Mouse (Mus musculus) hematopoietic stem cell, adult 5-6 weeks (primary cell): ENCODE results near the gene Ptar1. TPM values are rescaled to one million over a fixed set of nuclear protein-coding genes. Genes with fewer than 3 reads are reported as not detected.

Source experiments
- ATAC-seq, 2 experiments: fragments of 125-278 bp in 1 of 2; replicated peaks in 1 of 2; 2 replicates each; pipeline ENCODE4 v1.8.0; 2016 to 2017; ENCODE audit warnings: inconsistent platforms in 2 of 2, mild to moderate bottlenecking in 2 of 2, moderate number of reproducible peaks in 2 of 2, low read depth in 1 of 2, moderate TSS enrichment in 1 of 2; ENCODE audit not compliant: low FRiP score in 2 of 2, poor library complexity in 2 of 2, severe bottlenecking in 2 of 2, insufficient read depth in 1 of 2, low TSS enrichment in 1 of 2
- total RNA-seq: library from RNA; stranded (forward); fragments of 172-1452, 232-1000 nt; gene quantifications from 2 replicates; pipeline ENCODE4 v1.2.3, GENCODE M21; 2017

The Ptar1 gene
- total RNA-seq, 1 experiment from 2014 or later = 22.0 TPM

DNA sequence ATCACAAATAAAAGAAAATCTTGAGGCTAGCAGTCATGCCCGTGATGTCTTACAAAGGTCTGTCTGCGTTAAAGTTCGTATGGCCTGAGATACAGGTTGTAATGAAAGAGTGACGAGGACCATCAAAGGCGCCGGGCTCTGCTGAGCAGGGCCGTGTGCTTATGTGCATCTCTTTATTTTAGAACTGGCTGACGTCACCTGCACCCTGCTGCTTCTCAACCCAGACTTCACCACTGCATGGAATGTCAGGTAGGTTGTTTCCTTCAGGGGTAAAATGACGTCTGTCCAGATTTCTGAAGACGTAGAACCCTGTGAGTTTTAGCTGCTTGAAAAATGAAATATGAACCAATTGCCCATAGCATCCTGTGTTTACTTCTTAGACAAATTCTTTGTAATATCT, 15.7 kb downstream of the Ptar1 start:
- no peak for ATAC-seq

DNA sequence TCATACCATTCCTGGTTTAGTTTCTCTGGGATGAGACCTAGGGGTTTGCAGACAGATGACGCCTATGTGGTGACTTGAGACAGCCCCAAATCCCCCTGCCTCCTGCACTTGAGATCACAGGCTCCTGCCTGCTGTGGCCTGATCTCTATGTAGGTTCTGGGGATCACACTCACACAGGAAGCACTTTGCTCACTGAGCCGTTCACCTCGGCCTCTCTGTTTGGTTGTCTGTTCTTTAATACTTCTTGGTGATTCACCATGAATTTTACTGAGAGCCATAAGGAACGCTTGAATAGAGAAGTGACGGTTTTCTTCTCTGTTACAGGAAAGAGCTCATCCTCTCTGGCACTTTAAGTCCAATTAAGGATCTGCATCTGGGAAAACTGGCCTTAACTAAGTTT, 18.2 kb downstream of the Ptar1 start:
- ATAC-seq = no peak

DNA sequence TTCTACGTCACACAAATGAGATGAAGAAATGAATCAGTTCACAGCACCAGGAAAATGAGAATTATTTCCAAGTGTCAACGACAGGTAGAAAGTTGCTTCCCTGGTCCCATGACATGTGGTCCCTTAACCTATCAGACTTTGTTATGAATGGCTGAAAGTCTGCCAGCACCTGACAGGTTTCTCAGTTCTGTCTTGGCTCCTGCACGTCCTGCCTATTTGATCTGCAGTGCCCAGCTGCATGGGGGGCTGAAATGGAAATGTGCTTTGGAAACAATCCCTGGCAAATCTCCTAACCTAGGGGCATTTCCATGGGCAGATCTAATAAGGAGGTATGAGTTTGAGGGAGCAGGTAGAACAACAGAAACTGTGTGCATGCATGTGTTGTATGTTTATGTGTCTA, 59.3 kb downstream of the Ptar1 start:
- no peak for ATAC-seq

DNA sequence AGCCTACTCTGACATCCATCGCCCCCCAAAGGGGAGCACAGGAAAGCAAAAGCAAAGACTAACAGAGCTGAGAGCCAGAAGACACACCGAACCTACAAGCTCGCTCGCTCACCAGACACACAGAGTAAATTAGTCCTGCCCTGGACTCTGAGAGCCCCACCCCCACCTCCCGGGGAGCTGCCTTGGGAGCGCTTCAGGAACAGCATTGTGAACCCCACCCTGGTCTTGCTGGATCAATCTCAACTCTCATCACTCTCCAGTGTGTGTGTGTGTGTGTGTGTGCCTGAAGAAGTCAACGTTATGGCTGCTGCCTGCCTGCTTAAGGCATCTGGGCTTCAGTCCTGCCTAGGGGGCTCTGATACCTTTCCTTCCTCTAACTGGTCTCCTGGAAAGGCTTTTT, 69.8 kb downstream of the Ptar1 start:
- ATAC-seq = no peak

DNA sequence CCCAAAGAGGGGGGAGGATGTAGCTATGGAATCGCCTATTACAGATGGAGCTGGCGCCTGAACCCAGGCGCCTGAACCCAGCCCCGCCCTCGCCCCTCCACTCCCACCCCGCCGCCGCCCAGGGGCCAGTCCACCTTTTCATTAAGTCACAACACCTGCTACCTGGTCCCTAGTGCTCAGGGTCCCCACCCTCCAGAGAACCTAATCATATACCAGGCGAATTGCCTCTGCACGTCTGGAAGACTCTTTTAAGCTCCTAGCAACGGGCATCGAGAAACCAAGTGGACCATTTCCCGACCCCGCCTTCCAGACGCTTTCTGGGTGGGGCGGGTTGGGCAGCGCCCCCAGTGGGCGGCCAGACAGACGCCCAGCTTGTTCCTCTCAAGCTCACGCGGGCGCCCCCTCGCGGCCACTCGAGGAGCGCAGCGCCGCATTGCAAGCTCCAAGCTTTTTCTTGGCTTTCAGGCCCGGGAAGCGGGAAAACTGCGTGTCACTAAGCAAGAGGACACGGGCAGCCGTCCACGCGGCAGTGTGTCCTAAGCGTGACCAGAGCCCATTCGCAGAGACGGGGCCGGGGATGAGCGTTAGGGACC, 70.8 kb downstream of the Ptar1 start:
- peak; percentile 81 to 83 for ATAC-seq

DNA sequence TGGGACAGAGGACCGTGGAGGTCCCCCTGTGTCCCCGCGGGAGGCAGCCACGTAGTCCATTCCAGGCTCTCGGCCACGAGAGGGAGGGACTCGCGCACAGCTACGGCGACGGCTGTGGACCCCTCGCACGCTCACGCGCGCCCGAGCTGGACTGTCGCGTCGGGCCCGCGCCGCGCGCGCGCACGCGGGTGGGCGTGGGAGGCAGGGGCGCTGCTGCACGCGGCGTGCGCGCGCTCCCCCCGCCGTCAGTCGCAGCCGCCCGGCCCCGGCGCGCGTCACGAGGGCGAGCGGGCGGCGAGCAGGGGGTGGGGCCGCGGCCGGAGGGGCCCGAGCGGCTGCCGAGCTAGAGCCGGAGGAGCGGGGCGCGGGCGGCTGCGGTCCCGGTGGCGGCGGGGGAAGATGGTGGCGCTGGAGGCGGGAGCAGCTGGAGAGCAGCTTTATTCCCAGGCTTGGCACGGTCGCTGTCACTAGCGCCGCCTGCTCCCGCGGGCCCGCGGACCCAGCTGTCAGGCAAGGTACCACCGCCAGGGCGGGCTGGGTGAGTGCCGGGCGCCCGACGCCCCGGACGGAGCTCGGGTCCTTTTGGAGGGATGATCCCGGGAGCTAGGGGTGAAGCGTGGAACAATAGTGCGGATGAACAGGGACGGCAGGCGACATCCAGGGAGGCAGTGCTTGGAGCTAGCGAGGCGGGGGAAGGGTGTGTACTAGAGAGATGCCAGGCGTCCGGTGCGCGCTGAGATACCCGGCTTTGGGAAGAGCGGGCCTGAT, 71.5 kb downstream of the Ptar1 start, which contains the start of gene Apba1:
Apba1 (plus strand) TSS at position 334 of the 768 bp plus-strand sequence.
- ATAC-seq = peak; percentile 39 to 56

DNA sequence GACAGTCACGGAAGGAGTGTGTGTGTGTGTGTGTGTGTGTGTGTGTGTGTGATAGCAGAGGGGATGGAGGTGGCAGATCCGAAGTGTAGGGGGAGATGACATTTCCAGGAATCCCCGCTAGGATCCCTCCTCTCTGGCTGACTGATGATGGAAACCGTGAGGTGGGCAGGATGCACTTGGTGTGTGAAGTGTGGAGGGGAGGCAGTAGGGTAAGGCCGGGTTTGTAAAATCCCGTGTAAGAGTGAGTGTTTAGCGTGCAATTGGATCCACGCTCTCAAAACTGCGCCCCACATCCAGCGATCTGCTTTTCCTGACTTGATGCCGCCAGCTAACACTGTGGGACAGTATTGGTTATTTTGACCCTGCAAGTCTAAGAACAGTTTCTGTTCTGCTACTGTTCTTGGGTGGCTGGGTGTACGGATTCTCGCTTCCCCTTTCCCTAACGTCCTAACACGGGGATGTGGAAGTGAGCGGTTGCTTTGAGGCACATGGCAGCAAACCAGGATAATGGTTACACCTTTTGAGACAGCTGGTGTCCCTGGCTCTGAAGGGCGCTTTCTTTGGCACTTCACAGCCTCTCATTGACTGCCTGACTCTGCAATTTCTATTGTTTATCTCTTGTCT, 72.2 kb downstream of the Ptar1 start:
- peak in 1 of 2 experiments; percentile 37; a peak in 1 of 4 replicates for ATAC-seq

DNA sequence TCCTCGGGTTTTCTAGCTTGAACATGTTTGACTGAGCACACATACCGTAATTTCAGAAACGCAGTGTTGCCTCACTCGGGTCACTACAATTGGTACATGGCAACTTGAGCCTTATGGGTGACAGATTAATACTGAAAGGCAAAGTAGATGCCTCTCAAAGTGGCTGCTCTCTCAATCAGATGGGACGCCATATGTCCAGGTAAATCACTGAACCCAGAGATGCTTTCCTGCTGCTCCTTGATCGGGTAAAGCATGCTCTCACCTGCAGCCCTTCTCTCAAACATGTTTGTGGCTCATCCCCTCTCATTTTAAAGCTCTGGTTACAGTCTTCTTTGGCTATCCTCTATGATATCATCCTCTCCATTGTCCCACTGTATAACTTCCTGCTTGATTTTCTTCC, 76.1 kb downstream of the Ptar1 start:
- no peak for ATAC-seq

DNA sequence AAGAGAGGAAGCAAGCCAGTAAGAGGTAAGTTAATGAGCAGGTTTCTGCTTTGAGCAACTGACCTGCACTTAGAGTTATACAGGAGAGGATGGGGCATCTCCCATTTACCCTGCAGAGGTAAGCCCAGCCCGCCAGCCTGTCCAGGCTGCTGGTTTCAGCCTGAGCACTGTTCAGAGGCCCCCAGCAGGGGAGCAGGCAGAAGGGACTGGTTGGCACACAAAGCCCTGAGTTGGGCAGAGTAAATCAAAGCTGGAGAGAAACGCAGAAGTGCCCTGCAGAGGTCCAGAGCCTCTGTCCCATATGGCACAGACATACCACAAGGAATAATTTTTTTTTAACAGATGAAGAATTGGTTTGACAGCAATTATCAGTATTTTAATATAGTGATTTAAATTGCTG, 76.8 kb downstream of the Ptar1 start:
- no peak for ATAC-seq

DNA sequence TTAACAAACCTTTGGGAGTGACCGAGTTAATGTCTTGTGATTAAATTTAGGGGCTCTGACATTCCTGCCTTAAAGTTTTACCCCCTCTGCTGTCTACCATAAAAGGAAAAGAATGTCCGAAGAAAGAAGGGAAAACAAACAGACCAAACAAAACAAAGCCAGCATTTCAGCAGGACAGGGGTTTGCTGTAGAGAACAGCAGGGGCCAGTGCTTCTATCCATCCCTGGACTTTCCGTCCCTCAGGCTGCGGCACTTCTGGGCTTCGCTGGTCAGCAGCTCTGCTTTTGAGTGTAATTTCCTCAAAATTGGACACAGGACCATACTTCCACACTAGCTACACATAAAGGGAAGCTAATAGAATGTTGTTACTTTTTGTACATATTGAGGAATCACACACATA, 81.6 kb downstream of the Ptar1 start:
- ATAC-seq = no peak

DNA sequence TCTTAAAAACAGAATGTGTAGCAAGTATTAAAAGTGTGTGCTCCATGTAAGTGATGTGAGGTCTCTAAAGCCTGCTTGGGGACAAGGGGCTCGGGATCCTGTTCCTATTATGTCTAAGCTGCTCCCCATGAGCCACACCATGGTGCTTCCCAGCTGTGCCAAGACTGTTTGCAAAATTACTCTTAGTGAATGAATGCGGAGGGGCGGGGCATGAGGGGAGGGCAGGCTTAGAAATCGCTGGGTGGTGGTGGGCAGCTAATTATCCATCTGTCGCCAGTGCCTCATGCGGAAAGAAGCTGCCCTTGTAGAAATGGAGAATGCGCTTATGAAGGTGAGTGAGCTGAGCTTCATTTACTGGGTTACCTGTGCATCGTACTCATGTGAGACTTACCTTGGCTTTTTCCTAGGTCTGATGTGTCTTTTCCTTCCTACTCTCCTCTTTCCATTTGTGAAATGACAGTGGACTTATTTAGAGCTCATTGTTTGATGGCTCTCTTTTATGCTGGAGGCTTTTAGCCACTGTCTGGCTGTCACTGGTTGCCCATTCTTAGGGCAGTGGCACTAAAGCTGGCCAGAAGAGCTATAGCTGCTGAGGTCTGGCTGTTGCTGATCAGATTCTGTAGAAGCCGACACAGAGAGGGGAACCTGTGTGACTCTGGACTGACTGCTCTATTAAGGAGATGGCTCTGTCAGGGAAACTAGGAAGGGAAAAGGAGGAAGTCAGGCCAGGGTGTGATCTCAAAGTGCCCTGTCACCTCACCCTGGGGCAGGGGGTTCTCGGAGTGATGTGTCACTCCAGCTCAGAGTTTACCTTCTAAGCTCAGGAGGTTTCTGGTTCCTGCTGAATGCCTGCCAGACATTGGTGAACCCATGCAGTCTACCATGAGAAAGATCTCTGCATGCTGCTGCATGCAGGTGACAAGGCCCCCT, 83.5 kb downstream of the Ptar1 start:
- no peak for ATAC-seq

DNA sequence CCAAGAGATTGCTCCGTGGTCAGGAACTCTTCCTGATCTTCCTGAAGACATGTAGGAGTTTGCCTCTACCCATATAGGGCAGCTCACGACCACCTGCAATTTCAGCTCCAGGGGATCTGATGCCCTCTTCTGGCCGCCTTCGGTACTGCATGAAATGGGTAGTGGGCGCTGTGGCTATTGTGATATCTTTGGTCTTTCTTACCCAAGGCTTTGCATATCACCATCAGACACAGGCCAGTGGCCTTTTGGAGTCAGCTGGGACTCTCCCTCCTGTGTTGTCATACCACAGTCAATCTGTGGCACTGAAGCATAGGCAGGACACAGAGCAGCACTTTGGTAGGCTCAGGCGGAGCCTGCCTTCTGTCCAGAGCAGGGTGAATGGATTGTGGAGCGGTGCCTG, 84.7 kb downstream of the Ptar1 start:
- no peak for ATAC-seq

DNA sequence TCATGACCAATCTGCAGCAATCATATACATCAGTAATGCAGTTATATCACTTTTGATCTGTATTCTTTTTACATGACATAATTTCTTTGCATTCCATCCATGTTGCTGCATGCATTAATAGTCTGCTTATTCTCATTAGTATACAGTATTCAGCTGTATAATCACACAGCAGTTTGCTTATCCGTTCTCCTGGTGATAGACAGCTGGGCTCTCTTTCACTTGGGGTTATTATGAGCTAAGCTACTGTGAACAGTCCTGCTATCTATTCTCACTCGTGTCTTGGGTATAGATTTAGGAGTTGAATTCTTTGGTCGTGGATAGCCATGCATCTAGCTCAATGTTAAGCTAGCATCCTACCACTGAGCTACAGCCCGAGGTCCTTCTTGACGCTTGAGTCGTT, 88.1 kb downstream of the Ptar1 start:
- no peak for ATAC-seq

DNA sequence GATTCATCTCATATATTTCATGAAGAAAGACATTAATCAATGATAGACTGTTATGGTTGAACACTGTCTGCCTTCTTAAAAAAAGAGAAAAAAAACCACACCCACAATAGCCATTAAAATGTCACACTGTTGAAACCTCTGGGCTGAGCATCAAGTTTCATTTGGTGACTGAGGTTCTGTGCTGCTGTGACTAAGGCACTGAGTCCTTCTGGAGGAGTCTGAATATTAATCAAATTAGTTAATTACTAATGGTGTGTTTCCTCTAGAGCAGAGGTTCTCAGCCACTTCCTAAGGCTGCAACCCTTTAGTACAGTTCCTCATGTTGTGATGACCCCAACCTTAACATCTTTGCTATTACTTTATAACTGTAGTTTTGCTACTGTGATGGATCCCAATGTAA, 91.9 kb downstream of the Ptar1 start:
- no peak for ATAC-seq

DNA sequence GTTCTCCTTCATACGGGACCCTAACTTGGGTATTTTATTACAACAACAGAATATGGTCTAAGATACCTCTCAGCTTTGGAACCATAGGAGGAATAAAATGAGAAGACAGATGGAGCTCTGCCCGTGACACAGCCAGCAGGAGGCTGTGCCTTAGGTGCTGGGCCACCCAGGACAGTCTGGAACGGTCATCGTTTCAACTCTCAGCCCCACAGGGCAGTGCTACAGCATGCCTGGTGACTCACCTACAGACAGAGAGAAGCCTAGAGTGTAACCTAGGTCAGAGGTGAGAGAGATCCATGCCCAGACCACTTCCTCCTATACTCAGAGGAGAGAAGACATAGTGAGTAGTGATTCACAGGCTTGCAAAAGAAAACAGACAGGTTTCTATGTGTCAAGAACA, 92.9 kb downstream of the Ptar1 start:
- no peak for ATAC-seq
